Mouse (Mus musculus) layer of hippocampus, adult 18-20 months (tissue): ENCODE measurements at regions not wholly inside any gene's neighbourhood (a gene's known extent, or its start where the extent isn't known, plus 50 kb on each side); places are given as distances from the start of the nearest gene placed in this dataset.

Experiments
- DNase-seq, 2 experiments: peaks; one replicate each; pipeline ENCODE4 v3.0.0; 2022; ENCODE audit warnings: low spot score in 2 of 2

- peak in 1 of 2 experiments; percentile 41 for DNase-seq
These were observed 96.8 kb downstream of the Btbd35f7 start for GRCm38 (mm10) chrX:5765702-5766101.

GRCm38 (mm10) chrX:5798433-5798832 lies 129.6 kb downstream of the Btbd35f7 start:
- no peak for DNase-seq

GRCm38 (mm10) chrX:5798902-5799301 lies 130.0 kb downstream of the Btbd35f7 start:
- DNase-seq, result no peak

- peak in 1 of 2 experiments; percentile 11 for DNase-seq
These were observed 134.3 kb downstream of the Btbd35f7 start for GRCm38 (mm10) chrX:5803181-5803580.
